Mouse (Mus musculus): ENCODE measurements around the gene Fzr1.

DNA sequence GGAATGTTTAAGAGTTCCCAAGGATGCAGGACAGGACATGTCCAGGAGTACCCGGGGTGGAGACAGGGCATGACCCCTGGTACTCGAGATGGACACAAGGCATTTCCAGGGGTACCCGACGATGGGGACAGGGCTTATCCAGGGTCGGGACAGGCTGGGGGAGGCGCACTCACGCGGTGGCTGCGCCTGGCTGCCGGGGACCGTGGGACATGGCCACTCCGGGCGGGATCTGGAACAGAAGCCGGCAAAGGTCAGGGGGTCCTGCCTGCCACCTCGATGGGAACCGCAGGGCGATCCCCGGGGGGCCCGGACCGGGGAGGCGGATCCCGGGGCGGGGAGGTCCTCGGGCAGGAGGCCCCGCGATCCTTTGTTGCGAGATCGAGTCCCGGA, 28.4 kb downstream of the Fzr1 start:
- TF ChIP-seq USF1 (IDR thresholded peaks at IDR 0.05; ENCODE audit: low read depth), result no peak
- TF ChIP-seq CTCF (IDR thresholded peaks at IDR 0.05; ENCODE audit: control insufficient read depth, insufficient read depth, insufficient read length), result no peak
- no peak for TF ChIP-seq MYOD1 (IDR thresholded peaks at IDR 0.05; ENCODE audit: control insufficient read depth, insufficient read length, low read depth)
- TF ChIP-seq MAX (IDR thresholded peaks at IDR 0.05), result no peak
- TF ChIP-seq MYOG (IDR thresholded peaks at IDR 0.05; ENCODE audit: control insufficient read depth, extremely low read depth, insufficient read length), result no peak
- TF ChIP-seq CEBPB (IDR thresholded peaks at IDR 0.05; ENCODE audit: low read depth), result no peak
- TF ChIP-seq FOSL1 (IDR thresholded peaks at IDR 0.05; ENCODE audit: insufficient read depth, low read length, poor library complexity, severe bottlenecking), result no peak

Data from C2C12 (cell line).